Mouse (Mus musculus) limb, embryonic 14.5 days (tissue): Measurements from ENCODE around the gene Dnaic2. TPM values are rescaled to one million over a fixed set of nuclear protein-coding genes. Genes with fewer than 3 reads are reported as not detected.

ENCODE experiments used
- ATAC-seq: fragments of 200-750 bp; cut with Nextera tagmentation; 2 replicates; pipeline ENCODE4 v1.8.0; 2017; ENCODE audit warnings: low read depth, moderate number of reproducible peaks, moderate TSS enrichment; ENCODE audit not compliant: low FRiP score
- DNase-seq: peaks from one replicate; pipeline ENCODE4 v3.0.0-alpha.2; 2015; ENCODE audit warnings: low spot score
- H3K27ac ChIP-seq: fragments of 300-500 bp; sonication (generic); replicated peaks from 2 replicates; pipeline ENCODE4 v1.5.1; 2014; ENCODE audit warnings: low read depth, mild to moderate bottlenecking, low read length, moderate library complexity, mixed read lengths
- H3K27me3 ChIP-seq: fragments of 300-500 bp; sonication (generic); 2 replicates; pipeline ENCODE4 v1.6.1; 2014; ENCODE audit warnings: low read length, mixed read lengths; ENCODE audit not compliant: control insufficient read depth, insufficient read depth
- H3K36me3 ChIP-seq: fragments of 300-500 bp; sonication (generic); 2 replicates; pipeline ENCODE4 v1.6.1; 2014; ENCODE audit warnings: mild to moderate bottlenecking, low read length, moderate library complexity, mixed read lengths; ENCODE audit not compliant: control insufficient read depth, insufficient read depth
- H3K4me1 ChIP-seq: fragments of 300-500 bp; sonication (generic); 2 replicates; pipeline ENCODE4 v1.6.1; 2014; ENCODE audit warnings: antibody characterized with exemption, low read length, mixed read lengths; ENCODE audit not compliant: control insufficient read depth, insufficient read depth
- H3K4me2 ChIP-seq: fragments of 300-500 bp; sonication (generic); replicated peaks from 2 replicates; pipeline ENCODE4 v1.6.1; 2014; ENCODE audit warnings: low read depth, mild to moderate bottlenecking, low read length, moderate library complexity; ENCODE audit not compliant: severe bottlenecking
- H3K4me3 ChIP-seq: fragments of 300-500 bp; sonication (generic); replicated peaks from 2 replicates; pipeline ENCODE4 v1.5.1; 2014; ENCODE audit warnings: low read length
- H3K9ac ChIP-seq: fragments of 300-500 bp; sonication (generic); 2 replicates; pipeline ENCODE4 v1.6.1; 2014; ENCODE audit warnings: mild to moderate bottlenecking, low read depth, low read length, moderate library complexity; ENCODE audit not compliant: severe bottlenecking
- H3K9me3 ChIP-seq: fragments of 300-500 bp; sonication (generic); 2 replicates; pipeline ENCODE4 v1.6.1; 2016; ENCODE audit warnings: low read length; ENCODE audit not compliant: control insufficient read depth
- POLR2A ChIP-seq: fragments of 200-500 bp; IDR thresholded peaks from 2 replicates; pipeline ENCODE4 v1.8.0; 2012; ENCODE audit warnings: inconsistent platforms, mild to moderate bottlenecking, moderate library complexity, borderline replicate concordance; ENCODE audit not compliant: insufficient read depth, insufficient read length; ENCODE audit errors: extremely low read depth
- WGBS: fragments of 180-500 bp; shearing (Covaris S2); extraction: QIAGEN DNeasy Blood & Tissue Kit; methylation state at CpG from one replicate; pipeline ENCODE4 v1.1.7; 2014; 5-methylcytosine and 5-hydroxymethylcytosine counted together
- polyA plus RNA-seq, 2 experiments: library from polyadenylated mRNA; depleted of rRNA in 1 of 2; stranded (reverse) in 1 of 2; unstranded in 1 of 2; fragments of >200 nt; fragmentation: Nextera tagmentation in 1 of 2; extraction: Ambion mirVana in 1 of 2; gene quantifications; 2 replicates each; pipeline versions ENCODE4 v1.2.1 to v1.2.3; 2012 to 2014

Gene Dnaic2
- polyA plus RNA-seq, 2 experiments, result 0.55 to 1.6 TPM

GRCm38 (mm10) chr11:114736111-114736510 is 8.9 kb downstream of the Dnaic2 start:
- 88% methylated on average over 2 of the region's 2 CpGs for WGBS
- H3K4me3 ChIP-seq, result no peak overlapping the region
- TF ChIP-seq POLR2A, result no peak
- no peaks in the 10 kb centered on the region for H3K9me3 ChIP-seq
- H3K9ac ChIP-seq, result no peak overlapping the region
- no peak for DNase-seq
- no peaks in the 10 kb centered on the region for H3K4me1 ChIP-seq
- H3K4me2 ChIP-seq, result no peak overlapping the region
- H3K27me3 ChIP-seq, result no peaks in the 10 kb centered on the region
- H3K36me3 ChIP-seq, result no peaks in the 10 kb centered on the region
- no peak for ATAC-seq
- H3K27ac ChIP-seq, result no peak overlapping the region

DNA sequence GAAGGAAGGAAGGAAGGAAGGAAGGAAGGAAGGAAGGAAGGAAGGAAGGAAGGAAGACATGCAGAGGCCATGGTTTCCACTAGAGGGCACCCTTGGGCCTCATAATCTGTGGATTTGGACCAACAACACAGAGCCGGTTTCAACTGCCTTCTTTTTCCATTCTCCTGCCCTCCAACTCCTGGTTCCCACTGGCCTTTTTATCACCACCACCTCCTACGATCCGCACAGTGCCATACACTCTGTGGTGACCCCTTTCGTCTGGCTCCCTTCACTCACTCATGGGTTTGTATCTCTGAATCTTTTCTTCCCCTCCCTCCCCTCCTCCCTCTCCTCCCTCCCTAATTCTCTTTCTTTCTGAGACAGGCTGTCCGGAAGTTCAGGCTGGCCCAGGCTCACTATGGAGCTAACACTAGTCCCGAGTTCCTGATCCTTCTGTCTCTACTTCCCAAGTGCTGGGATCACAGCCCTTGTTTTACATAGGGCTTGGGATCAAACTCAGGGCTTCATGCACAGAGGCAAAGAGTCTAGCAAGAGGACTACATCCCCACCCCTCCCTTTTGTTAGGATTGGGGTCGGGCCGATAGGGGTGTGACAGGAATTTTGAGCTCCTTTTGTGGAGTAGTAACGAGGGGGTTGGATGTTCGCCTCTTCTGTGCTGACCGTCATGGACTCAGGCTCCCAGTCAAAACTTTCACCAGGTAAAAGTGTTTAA is 9.9 kb downstream of the Dnaic2 start:
- Histone ChIP-seq H3K4me1 (no peaks in the 10 kb centered on the region), H3K4me2 (no peak overlapping the region), H3K9ac (no peak overlapping the region), H3K27ac (no peak overlapping the region), H3K9me3 (no peaks in the 10 kb centered on the region), H3K27me3 (no peaks in the 10 kb centered on the region), H3K4me3 (no peak overlapping the region), H3K36me3 (no peaks in the 10 kb centered on the region)
- DNase-seq (peak; percentile 79), ATAC-seq (no peak)
- WGBS, result 40% methylated on average over 11 of the region's 11 CpGs
- no peak for TF ChIP-seq POLR2A

- no peak for DNase-seq
Measured at GRCm38 (mm10) chr11:114740598-114740997, 13.4 kb downstream of the Dnaic2 start.

GRCm38 (mm10) chr11:114741451-114741850 is 14.2 kb downstream of the Dnaic2 start:
- Histone ChIP-seq H3K4me1 (no peaks in the 10 kb centered on the region), H3K9ac (no peak overlapping the region), H3K9me3 (no peaks in the 10 kb centered on the region), H3K4me3 (no peak overlapping the region), H3K4me2 (no peak overlapping the region), H3K36me3 (no peaks in the 10 kb centered on the region), H3K27me3 (no peaks in the 10 kb centered on the region), H3K27ac (no peak overlapping the region)
- no peak for DNase-seq
- WGBS, result 61% methylated on average over 6 of the region's 6 CpGs
- TF ChIP-seq POLR2A, result no peak
- ATAC-seq, result no peak

More at GRCm38 (mm10) chr11:114740598-114740997, 13.4 kb downstream of the Dnaic2 start:
- Histone ChIP-seq H3K9me3 (no peaks in the 10 kb centered on the region), H3K27me3 (no peaks in the 10 kb centered on the region), H3K4me3 (no peak overlapping the region), H3K9ac (no peak overlapping the region), H3K4me1 (no peaks in the 10 kb centered on the region), H3K27ac (no peak overlapping the region), H3K4me2 (no peak overlapping the region), H3K36me3 (no peaks in the 10 kb centered on the region)
- ATAC-seq, result no peak
- no peak for TF ChIP-seq POLR2A
- WGBS, result 35% methylated on average over 10 of the region's 10 CpGs

GRCm38 (mm10) chr11:114745134-114745533 is 17.9 kb downstream of the Dnaic2 start:
- ATAC-seq (peak; percentile 80), DNase-seq (peak; percentile 83)
- Histone ChIP-seq H3K36me3 (no peaks in the 10 kb centered on the region), H3K4me2 (0 out of 2 replicates have a peak overlapping the region, but pooled peaks have one; percentile 20), H3K27ac (no peak overlapping the region), H3K27me3 (no peaks in the 10 kb centered on the region), H3K9me3 (no peaks in the 10 kb centered on the region), H3K4me1 (no peaks in the 10 kb centered on the region), H3K9ac (no peak overlapping the region), H3K4me3 (no peak overlapping the region)
- TF ChIP-seq POLR2A, result no peak
- WGBS, result under 1% methylated on average over 11 of the region's 12 CpGs
